Mouse (Mus musculus) inflammation-experienced regulatory T-cells, adult 6 months (primary cell): Measurements from ENCODE around the gene Entpd2. TPM values are rescaled to one million over a fixed set of nuclear protein-coding genes. Genes with fewer than 3 reads are reported as not detected.

Experiments used
- ATAC-seq: one replicate; pipeline ENCODE4 v1.8.0; 2017
- polyA plus RNA-seq, 3 experiments: library from polyadenylated mRNA; unstranded; fragments of 100-300 nt; shearing (Covaris generic); gene quantifications; one replicate each; pipeline ENCODE4 v1.2.1; 2017

Entpd2 gene
- polyA plus RNA-seq: 1 to 10 TPM in 1 of 3 experiments, under 1 TPM in 1, not detected in 1; 0.49 to 1.3 TPM

GRCm38 (mm10) chr2:25395721-25396596, at the start of gene Entpd2:
Entpd2 (plus strand) TSS chr2:25395874.
- no peak for ATAC-seq

GRCm38 (mm10) chr2:25348162-25348561, 47.5 kb upstream of the Entpd2 start:
- ATAC-seq: no peak

DNA sequence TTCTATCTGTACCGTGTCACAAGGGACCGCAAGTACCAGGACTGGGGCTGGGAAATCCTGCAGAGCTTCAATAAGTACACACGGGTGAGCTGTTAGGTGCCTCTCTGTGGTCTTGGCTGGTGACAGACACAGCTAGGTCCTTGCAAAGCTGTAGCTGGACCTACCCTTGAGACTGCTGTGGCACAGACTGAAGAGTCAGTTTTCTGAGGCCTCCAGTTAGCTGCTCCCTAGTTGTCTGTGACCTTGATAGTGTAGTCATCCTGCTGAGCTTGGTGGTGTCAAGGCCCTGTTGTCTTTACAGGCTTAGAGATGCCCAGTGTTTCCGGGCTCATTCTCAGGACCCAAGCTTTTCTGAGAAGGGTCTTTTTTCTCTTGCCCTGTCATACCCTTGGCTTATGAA, 46.2 kb upstream of the Entpd2 start:
- ATAC-seq: no peak

DNA sequence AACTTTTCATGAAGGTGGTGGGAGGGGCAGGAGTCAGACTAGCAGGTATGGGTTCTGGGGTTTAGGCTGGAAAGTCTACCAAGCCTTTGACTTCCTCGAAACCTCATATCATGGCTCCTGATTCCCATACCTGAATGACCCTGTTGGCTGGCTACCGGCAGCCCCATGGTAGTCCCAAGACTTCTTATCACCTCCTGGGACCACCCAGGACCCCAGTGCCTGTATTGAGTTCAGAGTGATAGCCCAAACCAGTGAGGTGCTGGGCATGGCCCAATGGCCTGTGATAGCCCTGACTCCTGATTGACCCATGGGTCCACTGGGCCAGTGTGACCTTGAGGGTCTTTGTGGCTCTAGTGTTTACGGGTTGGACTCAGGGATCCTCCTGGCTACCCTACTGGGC, 45.0 kb upstream of the Entpd2 start:
- no peak for ATAC-seq

- no peak for ATAC-seq
These were observed 41.5 kb upstream of the Entpd2 start for GRCm38 (mm10) chr2:25354211-25354610.

DNA sequence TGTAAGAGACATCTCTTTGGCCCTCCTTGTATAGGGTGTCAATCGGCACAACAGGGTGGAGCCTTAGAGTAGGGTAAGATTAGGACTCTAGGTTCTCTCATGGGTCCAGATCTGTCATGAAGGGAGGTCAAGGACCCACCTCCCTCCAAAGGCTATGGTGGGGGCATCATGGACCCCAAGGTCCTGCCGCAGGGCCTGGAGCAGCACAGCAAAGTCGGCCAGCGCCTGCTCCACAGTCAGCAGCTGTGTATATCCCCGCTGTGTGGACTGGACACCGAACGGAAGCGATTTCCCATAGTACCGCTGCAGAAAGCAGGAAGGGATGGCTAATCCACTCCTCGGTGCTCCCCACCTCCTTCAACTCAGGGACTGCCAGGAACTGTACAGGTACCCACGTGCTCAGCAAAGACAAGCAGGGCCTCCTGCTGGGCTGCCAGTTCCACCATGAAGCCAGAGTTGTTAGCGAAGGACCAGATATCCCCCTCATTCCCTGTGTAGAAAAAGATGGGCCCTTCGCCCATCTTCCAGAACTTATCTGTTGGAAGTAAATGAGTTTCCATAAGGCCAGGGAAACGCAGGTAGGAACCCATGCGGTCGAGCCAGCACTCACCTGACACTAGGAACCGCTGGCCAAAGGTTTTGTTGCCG, 40.1 kb upstream of the Entpd2 start:
- no peak for ATAC-seq

GRCm38 (mm10) chr2:25356208-25357079, 39.2 kb upstream of the Entpd2 start, which contains the start of gene Dpp7:
Dpp7 (minus strand) TSS chr2:25356359.
- peak; percentile 88 for ATAC-seq

- no peak for ATAC-seq
These were observed 35.8 kb upstream of the Entpd2 start for GRCm38 (mm10) chr2:25359848-25360247.

GRCm38 (mm10) chr2:25363478-25364178, 32.0 kb upstream of the Entpd2 start:
- ATAC-seq: no peak

DNA sequence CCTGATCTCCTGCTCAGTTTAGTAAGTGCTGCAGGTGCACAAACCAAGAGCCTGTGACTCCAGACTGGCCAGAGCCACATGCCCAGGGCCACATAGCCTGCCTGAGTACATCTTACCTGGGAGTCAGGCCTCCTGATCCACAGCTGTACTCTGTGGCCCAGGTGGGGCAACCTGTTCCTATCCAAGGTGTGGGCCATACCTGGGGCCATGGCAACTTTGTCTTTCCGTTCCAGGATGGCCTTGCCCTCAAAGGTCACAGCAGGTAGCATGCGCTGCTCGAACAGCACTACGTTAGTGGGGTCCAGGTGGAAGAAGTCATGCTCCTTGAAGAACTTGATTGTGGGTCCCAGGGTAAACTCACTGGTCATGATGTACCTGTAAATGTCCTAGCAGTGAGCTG, 31.4 kb upstream of the Entpd2 start:
- ATAC-seq: no peak

GRCm38 (mm10) chr2:25364761-25365090, 30.9 kb upstream of the Entpd2 start:
- no peak for ATAC-seq

- peak; percentile 84 for ATAC-seq
These were observed 30.4 kb upstream of the Entpd2 start, which contains the start of gene Uap1l1 for GRCm38 (mm10) chr2:25365091-25365761. Uap1l1 (minus strand) TSS chr2:25365682.

- ATAC-seq: no peak
These were observed 25.7 kb upstream of the Entpd2 start for GRCm38 (mm10) chr2:25369996-25370395.

DNA sequence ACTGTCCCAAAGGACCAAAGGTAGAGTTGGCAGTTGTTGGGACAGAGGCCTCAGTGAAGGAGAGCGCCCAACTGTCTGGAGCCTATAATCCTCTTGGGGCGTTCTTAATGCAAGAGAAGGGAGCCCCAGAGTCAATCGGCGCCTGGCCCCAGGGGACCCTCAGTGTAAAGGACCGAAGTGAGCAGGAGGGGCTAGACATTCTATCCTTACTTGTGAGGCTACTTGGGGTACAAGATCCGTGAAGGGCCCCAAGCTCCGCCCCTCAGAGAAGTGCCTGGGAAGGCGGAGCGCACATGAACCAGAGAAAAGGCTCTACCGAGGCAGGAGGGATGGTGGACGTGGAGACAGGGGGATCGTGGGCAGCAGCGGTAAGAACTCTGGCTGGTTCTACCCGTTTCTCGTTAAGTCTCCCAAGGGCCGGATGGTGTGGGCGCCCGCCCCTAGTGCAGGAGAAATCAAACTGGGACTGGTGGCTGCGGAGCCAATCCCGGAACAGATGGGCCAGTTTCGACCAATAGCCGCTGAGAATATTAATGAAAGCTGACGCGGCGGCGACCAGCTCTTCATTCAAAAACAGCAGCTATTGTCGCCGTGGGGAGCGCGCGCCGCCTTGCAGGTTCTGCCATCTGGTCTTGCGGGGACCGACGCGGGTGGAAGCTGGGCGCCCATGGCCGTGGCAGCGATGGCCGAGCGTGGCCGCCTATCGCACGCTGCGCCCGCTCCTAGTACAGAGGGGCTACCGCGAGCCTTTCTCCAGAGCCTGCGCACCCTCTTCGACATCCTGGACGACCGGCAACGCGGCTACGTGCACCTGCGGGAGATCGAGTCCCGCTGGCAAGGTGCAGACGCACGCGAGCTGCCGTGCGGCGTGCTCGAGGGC, 23.7 kb upstream of the Entpd2 start, which contains the start of gene Sapcd2:
TSS of gene Sapcd2 (plus strand) at position 558 of the 880 bp plus-strand sequence.
- peak; percentile 99 for ATAC-seq

GRCm38 (mm10) chr2:25372644-25373391, 22.9 kb upstream of the Entpd2 start:
- no peak for ATAC-seq

DNA sequence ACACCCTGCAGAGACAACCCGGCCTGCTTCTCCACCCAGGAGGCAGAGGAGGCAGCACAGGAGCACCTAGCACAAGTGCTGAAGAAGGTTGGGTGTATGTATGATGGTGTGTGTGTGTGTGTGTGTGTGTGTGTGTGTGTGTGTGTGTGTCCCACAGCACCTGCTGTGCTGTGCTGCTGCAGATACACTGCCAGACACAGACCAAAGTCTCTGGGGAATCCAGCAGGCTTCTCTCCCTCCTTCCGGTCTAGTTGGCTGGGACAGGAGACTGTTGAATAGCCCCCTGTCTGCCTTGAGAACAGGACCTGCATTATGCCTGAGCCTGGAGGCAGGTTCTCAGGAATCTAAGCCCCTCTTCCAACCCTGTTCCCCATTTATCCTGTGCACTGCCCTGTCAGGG, 22.2 kb upstream of the Entpd2 start:
- ATAC-seq: no peak

GRCm38 (mm10) chr2:25376589-25376988, 19.1 kb upstream of the Entpd2 start:
- no peak for ATAC-seq

DNA sequence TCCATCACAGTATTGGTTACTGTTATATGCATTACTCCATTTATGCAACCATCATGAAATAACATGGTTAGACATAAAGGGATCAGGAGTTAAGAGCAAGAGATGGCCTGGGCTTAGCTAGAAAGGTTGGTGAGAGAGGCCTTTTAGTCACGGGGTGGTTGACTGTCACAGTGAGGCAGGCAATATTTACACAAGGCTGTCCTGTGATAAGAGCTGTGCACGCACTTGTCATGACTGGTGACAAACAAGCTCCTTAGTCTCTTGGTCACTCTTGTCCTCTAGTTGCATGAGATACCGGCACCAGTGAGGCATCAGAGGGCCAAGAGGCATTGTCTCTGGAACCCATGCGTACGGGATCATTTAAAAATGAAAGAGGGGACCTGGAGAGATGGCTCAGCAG, 11.2 kb upstream of the Entpd2 start:
- ATAC-seq: no peak

GRCm38 (mm10) chr2:25391266-25391665, 4.4 kb upstream of the Entpd2 start:
- ATAC-seq: no peak
